Mouse (Mus musculus) right cerebral cortex, postnatal 14 days (tissue): Measurements from ENCODE around the gene Mrpl36.

Source experiments
- DNase-seq: peaks from one replicate; pipeline ENCODE4 v3.0.0; 2022

Gene Mrpl36

DNA sequence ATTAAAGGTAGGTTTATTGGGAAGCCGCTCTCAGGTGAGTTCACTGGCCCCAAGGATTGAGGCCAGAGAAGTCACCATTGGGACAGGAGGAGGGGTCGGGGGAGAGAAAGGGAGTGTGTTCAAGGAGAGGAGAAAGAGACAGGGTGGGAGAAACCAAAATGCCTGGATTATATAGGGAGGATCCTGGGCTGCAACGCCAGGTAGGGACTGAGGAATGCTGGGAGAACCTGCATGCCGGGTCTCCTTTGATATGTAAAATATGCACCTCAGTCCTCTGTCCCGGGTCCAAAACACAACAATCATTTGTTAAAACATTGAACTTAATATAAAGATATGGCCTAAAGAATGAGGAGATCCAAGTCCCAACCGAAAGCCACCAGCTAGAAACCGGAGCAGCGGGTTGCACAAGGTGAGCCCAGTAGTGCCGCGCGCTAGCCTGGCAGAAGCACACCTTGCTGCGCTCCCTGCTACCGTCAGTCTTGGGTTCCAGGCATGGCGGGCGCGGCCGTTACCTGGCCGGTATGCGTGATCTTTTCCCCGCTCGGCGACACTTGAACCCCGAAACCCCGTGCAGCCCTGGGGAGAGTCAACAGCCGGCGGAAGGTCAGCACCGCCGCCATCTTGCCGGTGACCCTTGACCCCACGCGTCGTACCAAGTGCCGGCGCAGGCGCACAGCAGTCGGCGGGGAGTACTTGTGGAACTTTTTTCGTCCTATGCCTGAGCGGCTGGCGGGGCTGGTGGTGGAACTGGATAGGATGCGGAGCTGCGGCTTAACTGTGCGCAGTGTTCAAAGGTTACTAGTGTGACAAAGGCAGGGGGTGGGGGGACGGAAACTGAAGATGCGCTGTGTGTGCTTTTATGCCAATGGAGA, at the start of gene Mrpl36, which contains the start of gene Ndufs6:
Mrpl36 (plus strand) TSS at position 687 of the 872 bp plus-strand sequence.
Ndufs6 (minus strand) TSS at position 716 of the 872 bp plus-strand sequence.
- peak; percentile 96 for DNase-seq

DNA sequence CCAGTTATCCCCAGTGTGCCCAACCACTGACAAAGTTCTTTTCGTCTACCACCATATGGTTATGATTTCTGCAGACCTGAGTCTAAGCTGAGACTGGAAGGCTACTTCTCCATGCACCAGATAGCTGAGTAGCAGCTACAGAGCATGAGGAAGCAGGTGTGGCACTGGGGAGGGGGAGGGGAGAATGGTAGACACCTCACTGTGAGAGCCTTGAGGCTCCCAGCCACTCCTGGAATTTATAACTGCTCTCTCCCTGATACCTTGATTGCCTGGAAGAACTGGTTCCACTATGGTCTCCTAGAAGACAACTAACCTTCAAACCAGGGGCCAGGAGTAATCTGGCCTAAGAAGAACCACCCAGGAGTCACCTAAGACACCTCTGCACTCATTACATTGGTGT, 49.1 kb upstream of the Mrpl36 start:
- DNase-seq = no peak

DNA sequence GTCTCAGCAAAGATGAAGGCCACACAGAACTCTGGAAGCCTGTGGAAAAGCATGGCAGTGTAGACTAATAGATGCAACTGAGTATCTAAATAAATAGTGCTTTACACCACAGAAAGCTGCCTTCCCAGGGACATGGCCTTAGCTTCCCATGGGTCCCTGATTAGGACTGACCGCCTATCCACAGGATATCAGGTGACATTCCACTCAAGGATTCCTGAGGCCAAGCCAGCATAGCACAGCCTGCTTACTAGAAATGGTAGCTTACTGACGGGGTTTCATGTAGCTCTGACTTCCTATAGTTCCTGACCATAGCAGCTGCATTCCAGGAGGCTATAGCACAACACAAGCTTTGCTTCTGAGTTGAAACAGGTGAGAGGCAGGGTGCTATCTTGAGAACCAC, 45.9 kb upstream of the Mrpl36 start:
- DNase-seq = no peak

DNA sequence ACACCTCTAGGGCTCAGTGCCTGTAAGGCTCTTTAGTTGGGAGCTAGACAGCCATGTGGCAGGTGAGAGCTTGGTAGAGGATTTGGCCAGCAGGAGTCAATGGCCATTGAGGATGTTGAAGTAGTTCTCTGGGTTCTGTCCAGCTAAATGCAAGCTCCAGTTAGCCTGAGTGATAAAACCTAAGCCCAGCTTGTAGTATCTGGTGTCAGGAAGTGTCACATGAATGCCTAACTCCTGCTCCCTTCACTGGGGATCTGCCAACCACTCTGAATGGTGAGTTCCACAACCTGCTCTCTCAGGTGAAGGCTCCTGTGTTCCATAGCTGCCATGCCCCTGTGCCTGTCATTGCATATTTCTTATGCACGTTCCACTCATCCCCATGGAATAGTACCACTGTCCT, 44.8 kb upstream of the Mrpl36 start:
- DNase-seq = no peak

DNA sequence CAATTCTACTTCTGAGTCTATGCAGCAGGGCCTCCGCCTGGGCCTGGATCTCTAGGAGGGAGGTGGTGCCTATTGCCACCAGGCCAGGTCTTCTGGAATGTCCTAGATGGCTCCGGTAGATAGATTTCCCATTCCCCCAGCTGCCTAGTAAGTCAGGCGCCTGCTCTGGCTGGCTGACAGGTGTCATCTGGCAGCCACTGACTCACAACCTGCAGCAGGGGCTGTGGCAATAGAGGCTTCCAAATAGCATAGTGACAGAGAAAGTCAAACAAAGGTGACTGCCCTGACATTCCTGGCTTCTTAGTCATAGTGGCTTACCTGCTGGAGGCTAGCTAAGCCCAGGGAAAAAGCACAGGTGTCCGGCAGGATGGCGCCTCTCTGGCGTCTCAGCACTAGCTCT, 38.1 kb upstream of the Mrpl36 start:
- DNase-seq = no peak

DNA sequence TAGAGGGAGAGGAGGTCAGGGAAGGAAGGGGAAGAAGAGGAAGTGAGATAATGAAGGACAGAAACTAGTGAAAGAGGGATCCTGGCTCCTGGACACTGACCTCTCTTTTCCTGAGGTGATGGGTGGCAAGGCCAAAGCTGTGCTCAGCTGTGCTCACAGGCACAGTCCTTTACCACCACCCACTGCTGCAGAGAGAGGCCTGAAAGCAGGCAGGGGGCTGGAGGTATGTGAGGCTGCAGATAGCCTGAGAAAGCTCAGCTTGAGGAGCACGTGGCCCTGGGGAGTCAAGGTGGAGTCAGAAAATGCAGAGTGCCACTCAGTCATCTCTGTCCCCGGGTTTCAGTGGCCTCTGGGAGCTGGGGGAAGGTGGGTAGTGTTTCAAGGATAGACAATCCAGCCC, 37.2 kb upstream of the Mrpl36 start:
- DNase-seq = no peak

DNA sequence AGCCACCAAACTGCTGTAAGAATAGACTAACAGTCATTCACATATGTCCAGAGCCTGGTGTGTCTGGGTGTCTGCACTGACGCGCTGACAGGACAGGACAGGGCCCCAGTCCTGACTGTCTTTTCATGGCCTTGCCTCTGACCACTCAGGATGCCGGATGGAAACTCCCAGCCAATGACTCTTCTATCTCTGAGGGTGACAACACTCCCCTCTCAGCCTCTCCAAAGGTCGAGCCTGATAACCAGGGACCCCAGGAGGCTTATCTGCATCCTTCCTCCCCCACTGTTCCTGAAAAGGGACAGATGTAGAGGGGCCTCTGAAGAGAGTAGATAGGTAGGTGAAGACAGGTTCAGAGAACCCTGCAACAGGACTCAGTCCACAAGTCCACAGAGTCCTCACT, 29.6 kb upstream of the Mrpl36 start:
- no peak for DNase-seq

DNA sequence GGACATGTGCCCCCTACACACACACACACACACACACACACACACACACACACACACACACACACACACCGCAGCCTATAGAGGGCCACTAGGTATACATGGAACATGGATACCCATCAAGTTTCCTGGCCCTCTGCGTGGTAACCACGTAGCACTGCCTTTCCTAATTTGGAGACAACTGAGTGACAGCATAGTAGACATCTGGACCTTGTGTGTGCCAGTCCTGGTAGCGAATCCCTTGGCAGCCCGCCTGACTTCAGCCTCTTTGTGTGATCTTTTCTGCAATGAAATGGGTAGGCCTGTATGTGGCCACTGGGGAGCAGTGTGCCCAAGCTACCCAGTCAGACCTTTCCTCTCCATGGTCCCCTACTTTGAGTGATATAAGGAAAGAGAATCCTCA, 29.0 kb upstream of the Mrpl36 start:
- no peak for DNase-seq

DNA sequence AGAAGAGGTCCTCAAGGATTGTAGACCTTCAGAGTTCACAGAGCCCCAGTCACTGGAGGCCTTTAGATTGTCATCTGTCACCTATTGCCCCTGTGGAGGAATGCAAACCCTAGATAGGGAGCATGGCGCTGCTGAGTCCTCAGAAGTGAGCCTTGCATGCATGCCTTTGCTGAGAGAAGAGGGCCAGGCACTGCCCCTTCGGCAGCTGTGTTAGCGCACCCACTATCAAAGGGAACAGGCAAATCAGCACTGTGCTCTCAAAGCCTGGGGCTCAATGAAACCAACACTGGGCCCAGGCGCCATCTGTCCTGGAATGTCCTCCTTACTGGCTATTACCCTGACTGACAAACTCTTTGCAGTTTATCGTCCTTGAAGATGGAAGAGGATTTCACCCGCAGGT, 23.6 kb upstream of the Mrpl36 start:
- DNase-seq = no peak

DNA sequence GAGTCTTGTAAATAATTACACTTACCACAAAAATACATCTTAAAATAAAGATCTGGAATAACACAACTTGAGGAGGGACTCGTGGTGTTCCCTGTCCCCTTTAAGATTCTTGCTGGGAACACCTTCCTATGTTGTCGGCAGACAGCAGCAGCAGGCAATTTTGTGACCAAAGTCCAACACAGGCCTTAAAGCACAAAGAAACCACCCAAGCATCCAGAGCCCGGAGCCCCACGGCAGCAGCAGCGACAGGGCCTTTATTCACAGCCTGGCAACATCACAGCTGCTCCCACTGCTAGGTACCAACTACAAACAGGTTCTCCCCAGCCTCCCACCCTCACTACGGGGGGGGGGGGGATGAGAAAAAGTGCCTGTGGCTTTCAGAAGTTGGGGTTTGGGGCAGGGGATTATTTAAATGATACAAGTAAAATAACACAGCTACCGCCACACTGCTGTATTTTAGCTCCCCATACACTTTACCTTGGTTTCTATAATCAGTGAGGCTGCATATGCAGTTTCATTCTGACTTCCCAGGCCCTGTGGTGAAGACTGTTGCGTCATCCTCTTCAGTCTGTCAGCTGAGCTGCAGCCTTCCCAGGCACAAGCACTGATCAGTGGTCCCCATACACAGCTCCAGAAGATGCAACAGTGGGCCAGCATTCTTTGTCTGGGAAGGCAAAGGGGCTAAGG, 22.8 kb upstream of the Mrpl36 start:
- DNase-seq = no peak

DNA sequence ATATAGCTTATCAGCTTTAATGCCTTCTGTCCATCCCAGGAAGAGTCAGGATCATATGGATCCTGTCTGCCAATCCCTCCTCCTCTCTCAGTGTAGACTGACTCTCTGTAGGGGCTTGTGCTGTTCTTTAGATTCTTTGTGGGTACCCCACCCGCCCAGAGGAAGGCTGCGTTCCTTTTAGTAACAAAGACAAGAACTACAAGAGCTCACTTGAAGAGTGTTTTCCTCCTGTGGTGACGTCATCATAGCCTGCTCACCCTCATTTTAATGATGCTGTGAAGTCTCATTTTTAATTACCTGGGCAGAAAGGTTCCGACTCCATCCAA, 22.3 kb upstream of the Mrpl36 start:
- DNase-seq = no peak

DNA sequence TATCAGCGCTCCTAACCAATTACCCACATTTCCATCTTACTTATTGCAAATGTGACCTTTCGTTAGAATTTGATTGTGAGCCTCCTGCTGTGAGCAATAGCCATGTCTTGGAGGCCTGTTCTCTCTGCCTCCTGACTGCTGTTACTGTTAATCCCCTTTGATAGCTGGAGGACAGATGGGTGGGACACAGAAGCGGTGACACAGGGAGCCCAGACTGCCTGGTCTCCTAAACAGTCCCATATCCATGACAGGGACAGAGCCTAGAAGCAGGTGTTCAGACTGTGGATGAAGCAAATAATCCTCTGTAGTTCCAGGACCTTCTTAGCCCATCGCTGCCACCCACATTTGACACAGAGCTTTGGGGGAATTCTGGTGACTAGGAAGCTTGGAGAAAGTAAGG, 21.9 kb upstream of the Mrpl36 start:
- DNase-seq = no peak

DNA sequence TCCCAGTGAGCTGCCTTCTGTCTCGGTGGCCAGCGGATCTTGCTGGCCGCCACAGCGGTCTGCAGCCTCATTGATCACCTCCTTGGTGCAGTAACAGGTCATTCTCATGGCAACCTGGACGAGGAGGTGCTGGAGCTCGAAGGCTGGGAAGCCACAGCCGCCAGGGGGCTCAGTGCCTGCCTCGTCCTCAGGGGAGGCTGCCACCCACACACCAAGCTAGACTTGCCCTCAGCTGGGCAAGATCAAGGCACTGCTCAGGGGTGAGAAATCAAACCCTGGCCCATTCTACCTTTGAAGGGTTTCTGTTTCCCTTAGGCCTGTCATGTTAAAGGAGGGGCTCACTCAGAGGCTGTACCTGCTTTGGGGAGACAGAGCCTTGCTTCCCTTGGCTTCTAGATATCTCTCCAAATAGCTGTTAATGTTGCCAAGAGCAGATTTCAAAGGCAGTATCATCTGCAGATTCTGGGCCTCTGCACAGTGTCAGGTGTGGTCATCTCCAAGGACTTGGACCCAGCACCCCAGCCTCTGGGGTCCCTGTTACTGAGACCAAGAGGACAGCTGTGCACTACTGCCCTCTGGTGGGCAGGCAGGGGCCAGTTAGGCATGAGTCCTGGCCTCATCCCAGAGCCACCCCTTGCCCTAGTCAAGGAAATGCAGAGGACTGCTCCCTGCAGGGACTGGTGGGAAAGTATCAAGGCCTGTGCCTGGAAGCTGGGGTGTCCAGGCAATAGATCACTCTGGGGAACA, 18.0 kb upstream of the Mrpl36 start:
- DNase-seq = peak; percentile 24

DNA sequence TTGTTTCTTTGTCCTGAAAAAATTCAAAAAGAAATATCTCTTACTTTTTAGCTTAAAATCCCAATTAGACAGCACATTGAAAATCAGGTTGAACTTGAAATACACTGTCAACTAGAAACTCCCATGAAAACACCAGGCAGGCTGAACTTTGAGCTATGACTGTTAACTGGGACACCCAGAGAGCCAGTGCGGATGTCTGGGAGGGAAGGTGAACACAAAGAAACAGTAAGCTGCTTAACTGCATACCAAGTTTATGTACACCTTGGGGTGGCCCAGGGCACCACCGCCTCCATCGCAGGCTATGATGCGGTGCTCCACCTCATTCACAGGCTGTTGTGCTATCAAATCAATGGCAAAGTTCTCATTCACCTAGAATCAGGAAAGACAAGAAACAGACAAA, 8.3 kb upstream of the Mrpl36 start:
- no peak for DNase-seq

DNA sequence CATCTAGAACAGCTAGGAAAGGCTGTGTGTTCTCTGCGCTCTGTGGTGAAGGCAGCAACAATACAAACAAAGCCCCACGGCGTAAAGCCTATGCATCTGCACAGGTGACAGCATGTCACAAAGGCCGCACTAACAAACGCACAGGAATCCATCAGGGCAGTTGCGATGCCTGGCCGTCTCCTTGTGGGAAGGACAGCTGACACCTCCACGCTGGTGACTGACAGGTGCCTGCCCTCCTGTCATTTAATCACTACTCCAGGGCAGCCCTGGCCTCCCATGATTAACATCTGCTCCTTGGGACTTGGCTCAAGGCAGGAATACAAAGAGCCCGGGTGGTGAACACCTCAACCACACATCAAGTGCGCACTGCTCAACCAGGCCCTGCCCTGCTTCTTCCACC, 5.7 kb upstream of the Mrpl36 start:
- no peak for DNase-seq

DNA sequence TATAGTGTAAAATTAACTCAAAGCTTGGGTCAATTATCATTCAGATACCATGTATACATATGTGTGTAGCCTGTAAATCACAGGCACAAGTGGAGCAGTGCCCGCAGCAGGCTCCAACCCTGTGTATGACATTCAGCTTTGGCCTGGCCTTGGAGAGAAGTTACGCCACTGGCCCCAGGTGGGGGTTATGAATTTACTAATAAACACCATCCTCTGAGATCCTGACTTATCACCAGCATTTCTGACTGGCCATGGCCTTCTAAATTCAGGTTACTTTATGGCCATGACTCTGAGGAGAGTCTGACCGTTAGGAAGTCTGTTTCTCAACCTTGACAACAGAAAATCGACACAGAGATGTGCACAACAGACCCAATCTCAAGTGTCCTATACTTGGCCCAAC, 4.9 kb upstream of the Mrpl36 start:
- no peak for DNase-seq

DNA sequence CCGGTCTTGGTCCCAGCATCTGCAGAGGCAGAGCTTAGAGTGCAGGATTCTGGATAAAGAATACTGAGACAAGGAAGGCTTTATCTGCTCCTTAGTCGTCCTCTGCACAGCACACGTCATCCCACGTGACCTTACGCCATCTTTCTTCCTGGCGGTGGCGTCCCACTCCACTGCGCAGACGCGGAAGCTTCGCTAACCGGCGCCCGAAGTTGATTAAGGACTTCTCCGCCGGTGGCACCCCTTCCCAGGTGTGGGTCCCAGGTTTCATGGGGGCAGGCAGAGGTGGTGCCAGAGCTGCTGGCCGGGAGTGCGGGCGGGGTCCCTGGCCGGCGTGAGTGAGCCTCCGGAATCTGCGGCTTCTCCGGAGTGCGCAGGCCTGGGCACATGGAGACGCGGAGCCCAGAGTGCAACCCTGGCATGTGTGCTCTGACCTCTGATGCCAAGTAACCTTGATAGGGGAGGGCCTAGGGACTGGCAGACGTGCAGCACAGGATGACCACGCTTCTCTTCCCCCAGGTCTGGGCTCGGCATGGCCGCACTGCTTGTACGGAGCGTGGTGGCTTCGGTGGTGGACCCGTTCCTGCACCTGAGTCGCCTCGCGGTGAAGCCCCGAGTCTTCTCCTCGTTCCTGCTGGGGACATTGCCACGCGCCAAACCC, 2.7 kb downstream of the Mrpl36 start:
- peak; percentile 89 for DNase-seq

DNA sequence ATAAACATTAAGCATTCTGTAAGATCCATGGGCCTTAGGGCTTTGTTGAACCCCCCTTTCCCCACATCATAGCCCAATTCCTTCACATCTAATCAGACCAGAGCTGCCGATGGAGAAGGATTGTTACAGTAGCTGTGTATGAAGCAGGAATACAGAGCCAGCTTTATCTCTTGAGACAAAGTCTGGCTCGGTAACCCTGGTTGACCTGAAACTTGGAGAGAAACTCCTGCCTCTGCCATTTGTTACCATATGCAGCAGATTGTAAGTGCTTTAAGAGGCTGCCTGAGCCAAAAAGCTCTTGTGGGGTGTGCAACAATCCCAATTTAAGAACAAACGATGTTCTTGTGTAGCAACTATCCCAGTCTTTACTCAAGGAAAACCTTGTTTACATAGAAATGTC, 3.4 kb downstream of the Mrpl36 start:
- DNase-seq = no peak

DNA sequence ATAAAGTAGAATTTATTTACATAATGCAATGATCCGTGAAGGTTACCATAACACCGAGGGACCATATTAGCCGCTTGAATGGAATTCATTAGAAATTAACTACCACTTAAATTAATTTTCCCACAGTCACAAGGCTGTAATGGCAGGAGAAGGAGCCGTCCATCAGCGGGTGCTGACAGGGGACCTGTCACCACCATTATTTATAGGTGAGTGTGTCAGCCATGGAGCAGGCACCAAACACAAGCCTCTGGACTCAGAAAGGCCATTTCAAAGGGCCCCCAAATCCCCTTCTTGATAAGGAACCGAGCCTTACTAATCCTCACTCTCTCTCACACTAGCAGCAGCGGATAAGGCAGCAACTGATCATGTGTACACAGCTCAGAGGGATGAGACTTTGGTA, 8.4 kb downstream of the Mrpl36 start:
- no peak for DNase-seq

DNA sequence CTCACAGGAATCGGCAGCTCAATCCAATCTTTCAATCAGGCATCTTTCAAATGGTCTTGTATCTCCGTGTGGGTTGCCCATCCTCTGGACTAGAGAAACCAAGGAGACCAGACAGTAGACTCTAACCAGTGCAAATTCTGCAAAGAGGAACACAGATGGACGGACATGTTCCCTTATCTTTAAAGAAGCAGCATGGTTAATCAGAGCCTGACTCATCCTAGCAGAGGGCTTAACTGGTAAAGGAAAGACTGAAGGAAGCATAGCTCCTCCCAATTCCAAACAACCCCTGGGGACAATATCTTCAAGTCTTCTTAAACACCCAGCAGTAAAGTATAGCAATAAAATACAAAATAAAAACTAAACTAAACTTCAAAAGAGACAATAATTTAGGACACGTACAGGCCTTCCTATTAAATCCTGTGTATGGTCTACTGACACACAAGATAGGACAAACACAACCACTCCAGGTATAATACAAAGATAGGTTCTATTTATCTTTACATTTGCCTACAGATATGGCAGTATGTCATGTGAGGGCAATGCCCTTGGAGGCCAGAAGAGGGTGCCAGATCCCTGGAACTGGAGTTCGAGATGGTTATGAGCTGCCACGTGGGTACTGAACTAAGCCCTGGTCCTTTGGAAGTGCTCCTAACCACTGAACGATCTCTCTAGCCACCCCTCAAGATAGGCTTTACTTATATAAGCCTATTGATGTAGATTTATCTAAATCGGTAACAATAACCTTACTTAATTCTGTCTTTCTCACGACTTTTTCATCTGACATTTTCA, 17.0 kb downstream of the Mrpl36 start:
- no peak for DNase-seq

DNA sequence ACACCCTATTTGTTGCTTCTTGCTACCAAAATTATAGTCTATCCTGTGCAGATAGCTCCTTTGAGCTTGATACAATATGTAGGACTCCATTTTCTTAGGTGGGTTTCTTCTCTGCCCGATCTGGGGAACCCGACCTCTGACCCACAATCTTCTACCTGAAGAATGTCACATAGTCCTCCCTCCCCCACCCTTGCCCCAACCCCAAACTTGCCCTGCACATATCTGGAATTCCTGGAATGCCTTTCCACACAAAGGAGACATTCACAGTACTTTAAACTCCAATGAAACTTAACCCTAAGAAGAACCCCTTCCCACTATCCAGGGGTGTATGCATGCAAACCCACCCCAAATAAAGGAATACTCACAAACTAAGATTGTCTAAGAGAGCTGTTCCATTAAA, 17.8 kb downstream of the Mrpl36 start:
- DNase-seq = no peak

DNA sequence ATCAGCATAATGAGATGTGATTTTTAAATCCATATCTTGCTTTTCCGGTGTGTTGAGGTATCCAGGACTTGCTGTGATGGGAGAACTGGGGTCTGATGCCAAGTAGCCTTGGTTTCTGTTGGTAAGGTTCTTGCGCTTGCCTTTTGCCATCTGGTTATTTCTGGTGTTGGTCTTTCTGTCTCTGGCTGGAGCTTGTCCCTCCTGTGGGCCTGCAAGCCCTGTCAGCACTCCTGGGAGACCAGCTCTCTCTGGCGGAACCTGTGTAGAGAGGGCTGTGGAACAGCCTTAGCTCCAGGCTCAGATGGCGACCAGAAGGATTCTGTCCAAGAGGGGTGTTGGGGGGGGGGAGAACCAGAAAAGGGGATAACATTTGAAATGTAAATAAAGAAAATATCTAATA, 18.4 kb downstream of the Mrpl36 start:
- no peak for DNase-seq

DNA sequence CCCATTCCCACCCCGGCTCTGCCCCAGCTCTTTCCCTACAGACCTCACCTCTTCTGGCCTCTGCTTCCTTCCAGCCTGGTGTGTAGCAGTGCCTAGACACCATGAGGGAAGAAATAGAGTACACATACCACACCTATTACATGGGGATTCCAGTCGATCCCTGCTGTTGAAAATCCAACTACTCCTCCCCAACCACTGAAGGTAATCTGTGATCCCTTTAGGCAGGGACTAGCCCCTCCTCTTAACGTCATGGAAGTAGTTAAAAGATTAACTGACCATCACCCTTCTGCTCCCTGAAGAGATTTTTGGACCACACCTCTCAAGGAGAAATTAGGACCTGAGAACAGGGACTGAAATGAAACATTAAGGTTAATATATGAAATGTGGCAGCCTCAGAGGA, 18.9 kb downstream of the Mrpl36 start:
- DNase-seq = no peak
